Mouse (Mus musculus): ENCODE results near the gene Gm49361. TPM values are rescaled to one million over a fixed set of nuclear protein-coding genes. Genes with fewer than 3 reads are reported as not detected.

The Gm49361 gene
- polyA plus RNA-seq, 1 experiment = 4.2 TPM

DNA sequence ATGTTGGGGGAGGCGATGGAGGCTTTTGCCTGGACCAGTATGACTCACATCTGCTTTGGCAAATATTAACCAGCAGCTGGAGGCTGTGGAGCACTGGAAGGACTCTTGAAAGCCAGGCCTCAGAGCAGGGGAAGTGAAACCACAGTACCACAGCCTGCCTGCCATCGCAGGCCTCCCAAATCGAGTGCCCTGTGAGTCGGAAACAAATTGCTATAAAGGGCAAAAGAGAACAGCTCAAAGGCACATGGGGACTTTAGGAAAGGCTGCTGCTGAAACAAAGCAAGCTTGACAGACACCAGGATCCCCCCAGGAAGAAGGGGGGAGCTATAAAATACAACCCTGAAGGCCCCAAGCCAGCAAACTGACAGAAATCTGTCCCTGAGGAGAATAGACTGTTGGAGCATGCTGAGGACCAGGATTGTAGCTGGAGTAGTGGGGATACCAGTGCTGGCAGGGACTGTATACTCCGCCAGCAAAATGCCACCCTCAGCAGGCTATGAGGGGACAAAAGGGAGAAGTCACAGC lies 15.9 kb downstream of the Gm49361 start:
- no peak for TF ChIP-seq POLR2A (IDR thresholded peaks at IDR 0.05; ENCODE audit: control insufficient read depth, low read depth, low read length)
- no peak for TF ChIP-seq CTCF (IDR thresholded peaks at IDR 0.05; ENCODE audit: control insufficient read depth, insufficient read depth, insufficient replicate concordance, low read depth, low read length)
- no peaks in the 10 kb centered on the region; the same call in 1 of the 2 replicates for H3K4me1 ChIP-seq (ENCODE audit: control insufficient read depth, insufficient read depth, low read length)
- no peaks in the 10 kb centered on the region for H3K27me3 ChIP-seq (ENCODE audit: control insufficient read depth, insufficient read depth, low read length)
- H3K4me3 ChIP-seq (ENCODE audit: control insufficient read depth, low read depth, low read length) = no peak overlapping the region
- H3K36me3 ChIP-seq (ENCODE audit: control insufficient read depth, insufficient read depth, low read length) = no peaks in the 10 kb centered on the region
- H3K27ac ChIP-seq (ENCODE audit: control insufficient read depth, insufficient read depth, low read depth, low read length) = no peak overlapping the region

DNA sequence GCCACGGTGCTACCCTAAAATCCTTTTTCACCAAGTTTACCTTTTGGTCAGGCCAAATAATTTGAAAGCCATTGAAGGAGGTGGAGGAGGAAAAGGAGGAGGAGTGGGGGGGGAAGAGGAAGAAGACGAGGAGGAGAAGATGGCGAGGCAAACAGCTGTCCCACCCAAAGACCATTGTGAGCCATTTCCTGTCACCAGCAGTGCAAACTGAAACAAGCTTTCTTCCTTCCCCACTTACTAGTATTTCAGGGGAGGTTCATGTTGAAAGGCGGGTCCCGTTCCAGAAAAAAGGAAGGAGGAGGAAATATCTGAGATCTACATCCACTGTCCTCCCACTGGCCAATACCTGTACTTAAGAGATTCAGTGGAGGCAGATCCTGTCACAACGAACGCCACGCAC lies 16.5 kb downstream of the Gm49361 start:
- Histone ChIP-seq H3K27me3 (ENCODE audit: control insufficient read depth, insufficient read depth, low read length) (no peaks in the 10 kb centered on the region), H3K27ac (ENCODE audit: control insufficient read depth, insufficient read depth, low read depth, low read length) (no peak overlapping the region), H3K4me3 (ENCODE audit: control insufficient read depth, low read depth, low read length) (no peak overlapping the region), H3K36me3 (ENCODE audit: control insufficient read depth, insufficient read depth, low read length) (no peaks in the 10 kb centered on the region), H3K4me1 (ENCODE audit: control insufficient read depth, insufficient read depth, low read length) (no peaks in the 10 kb centered on the region; the same call in 1 of the 2 replicates)
- TF ChIP-seq POLR2A (IDR thresholded peaks at IDR 0.05; ENCODE audit: control insufficient read depth, low read depth, low read length) (no peak), CTCF (IDR thresholded peaks at IDR 0.05; ENCODE audit: control insufficient read depth, insufficient read depth, insufficient replicate concordance, low read depth, low read length) (no peak)

DNA sequence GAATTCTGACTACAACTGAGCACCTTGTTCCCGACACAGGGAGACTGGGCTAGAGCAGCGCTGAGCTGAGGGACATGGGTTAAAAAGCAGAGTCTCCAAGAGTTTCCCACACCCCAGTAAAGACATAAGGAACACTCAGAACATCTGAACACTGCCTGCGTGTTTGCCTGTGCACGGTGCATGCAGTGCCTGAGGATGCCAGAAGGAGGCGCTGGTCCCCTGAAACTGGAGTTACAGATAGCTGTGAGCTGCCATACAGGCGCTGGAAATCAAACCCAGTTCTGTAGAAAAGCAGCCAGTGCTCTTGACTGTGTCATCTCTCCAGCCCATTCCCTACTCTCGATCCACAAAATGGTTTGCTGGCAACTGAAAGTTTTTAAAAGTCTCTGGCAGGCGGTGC lies 19.7 kb downstream of the Gm49361 start:
- H3K4me3 ChIP-seq (ENCODE audit: control insufficient read depth, low read depth, low read length) = no peak overlapping the region
- H3K4me1 ChIP-seq (ENCODE audit: control insufficient read depth, insufficient read depth, low read length) = no peaks in the 10 kb centered on the region; the same call in 1 of the 2 replicates
- H3K27ac ChIP-seq (ENCODE audit: control insufficient read depth, insufficient read depth, low read depth, low read length) = no peak overlapping the region
- H3K36me3 ChIP-seq (ENCODE audit: control insufficient read depth, insufficient read depth, low read length) = no peaks in the 10 kb centered on the region
- no peaks in the 10 kb centered on the region for H3K27me3 ChIP-seq (ENCODE audit: control insufficient read depth, insufficient read depth, low read length)
- TF ChIP-seq POLR2A (IDR thresholded peaks at IDR 0.05; ENCODE audit: control insufficient read depth, low read depth, low read length) = no peak
- peak; percentile 80; the same call in 1 of the 2 replicates for TF ChIP-seq CTCF (IDR thresholded peaks at IDR 0.05; ENCODE audit: control insufficient read depth, insufficient read depth, insufficient replicate concordance, low read depth, low read length)

DNA sequence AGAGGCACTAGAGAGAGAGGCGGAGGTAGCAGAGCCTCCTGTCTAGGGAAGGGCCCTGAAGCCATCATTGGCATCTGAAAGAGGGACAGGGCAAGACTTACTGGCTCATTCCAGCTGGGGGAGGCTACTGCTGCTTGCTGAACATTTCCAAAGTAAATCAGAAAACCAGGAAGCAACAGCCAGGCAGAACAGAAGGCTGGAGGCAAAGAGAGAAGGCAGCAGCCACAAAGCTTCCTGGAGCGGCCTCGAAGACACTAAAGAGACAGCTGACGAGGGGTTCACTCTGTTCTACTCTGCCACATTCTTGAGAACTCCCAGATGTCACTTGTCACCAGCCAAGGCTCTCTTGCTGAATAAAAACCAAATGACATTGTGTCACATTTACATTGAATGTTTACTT lies 21.4 kb downstream of the Gm49361 start:
- no peak overlapping the region for H3K27ac ChIP-seq (ENCODE audit: control insufficient read depth, insufficient read depth, low read depth, low read length)
- no peaks in the 10 kb centered on the region for H3K36me3 ChIP-seq (ENCODE audit: control insufficient read depth, insufficient read depth, low read length)
- no peaks in the 10 kb centered on the region for H3K27me3 ChIP-seq (ENCODE audit: control insufficient read depth, insufficient read depth, low read length)

DNA sequence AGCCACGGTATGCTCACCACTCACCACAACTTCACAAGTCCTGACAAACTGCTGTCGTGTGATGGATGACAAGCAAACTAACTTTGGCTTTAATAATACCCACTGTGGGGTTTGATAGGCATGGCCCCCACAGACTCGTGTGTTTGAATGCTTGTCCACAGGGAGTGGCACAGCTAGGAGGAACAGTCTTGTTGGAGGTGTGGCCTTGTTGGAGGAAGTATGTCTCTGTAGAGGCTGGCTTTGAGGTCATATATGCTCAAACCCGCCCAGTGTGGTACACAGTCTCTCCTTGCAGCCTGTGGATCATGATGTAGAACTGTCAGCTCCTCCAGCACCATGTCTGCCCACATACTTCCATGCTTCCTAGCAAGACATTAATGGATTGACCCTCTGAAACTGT lies 27.7 kb downstream of the Gm49361 start:
- 0 out of 2 replicates have a peak, but pooled peaks cover 2% of the 10 kb centered on the region for H3K4me1 ChIP-seq (ENCODE audit: control insufficient read depth, insufficient read depth, low read length)
- H3K27ac ChIP-seq (ENCODE audit: control insufficient read depth, insufficient read depth, low read depth, low read length) = no peak overlapping the region
- H3K36me3 ChIP-seq (ENCODE audit: control insufficient read depth, insufficient read depth, low read length) = no peaks in the 10 kb centered on the region
- no peak overlapping the region for H3K4me3 ChIP-seq (ENCODE audit: control insufficient read depth, low read depth, low read length)
- no peak for TF ChIP-seq CTCF (IDR thresholded peaks at IDR 0.05; ENCODE audit: control insufficient read depth, insufficient read depth, insufficient replicate concordance, low read depth, low read length)
- no peak for TF ChIP-seq POLR2A (IDR thresholded peaks at IDR 0.05; ENCODE audit: control insufficient read depth, low read depth, low read length)
- H3K27me3 ChIP-seq (ENCODE audit: control insufficient read depth, insufficient read depth, low read length) = no peaks in the 10 kb centered on the region

More for the DNA sequence above, 21.4 kb downstream of the Gm49361 start:
- TF ChIP-seq POLR2A (IDR thresholded peaks at IDR 0.05; ENCODE audit: control insufficient read depth, low read depth, low read length) = no peak
- TF ChIP-seq CTCF (IDR thresholded peaks at IDR 0.05; ENCODE audit: control insufficient read depth, insufficient read depth, insufficient replicate concordance, low read depth, low read length) = no peak
- H3K4me1 ChIP-seq (ENCODE audit: control insufficient read depth, insufficient read depth, low read length) = no peaks in the 10 kb centered on the region
- no peak overlapping the region for H3K4me3 ChIP-seq (ENCODE audit: control insufficient read depth, low read depth, low read length)

DNA sequence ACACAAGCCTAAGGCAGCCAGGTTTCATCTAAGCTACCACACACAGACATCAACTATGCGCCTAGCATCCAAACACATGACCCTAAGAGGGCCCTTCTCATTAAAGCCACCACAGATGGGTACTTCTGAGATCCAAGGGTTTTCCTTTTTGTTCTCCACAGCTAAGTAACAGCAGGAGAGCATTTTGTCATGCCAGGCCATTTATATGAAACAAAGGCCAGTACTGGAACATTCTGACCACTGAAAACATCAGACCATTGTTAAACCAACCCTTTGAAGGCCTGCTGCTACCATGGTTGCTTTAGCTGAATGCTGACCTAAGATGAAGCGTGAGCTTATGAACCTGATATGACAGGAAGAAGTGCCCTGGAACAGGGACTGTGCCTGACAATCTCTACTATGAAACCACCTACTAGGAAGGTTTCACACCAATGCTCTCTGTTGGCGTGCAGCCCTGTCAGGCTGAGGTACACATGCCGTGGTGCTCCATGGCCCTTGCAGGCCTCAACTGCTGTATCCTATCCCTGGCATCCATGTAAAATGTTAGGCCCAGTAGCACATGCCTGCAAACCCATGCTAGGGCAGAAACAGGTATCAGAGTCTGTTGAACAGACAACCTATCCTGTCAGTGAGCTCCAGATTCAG lies 29.2 kb downstream of the Gm49361 start:
- Histone ChIP-seq H3K27ac (ENCODE audit: control insufficient read depth, insufficient read depth, low read depth, low read length) (no peak overlapping the region), H3K4me3 (ENCODE audit: control insufficient read depth, low read depth, low read length) (no peak overlapping the region), H3K27me3 (ENCODE audit: control insufficient read depth, insufficient read depth, low read length) (no peaks in the 10 kb centered on the region), H3K36me3 (ENCODE audit: control insufficient read depth, insufficient read depth, low read length) (no peaks in the 10 kb centered on the region), H3K4me1 (ENCODE audit: control insufficient read depth, insufficient read depth, low read length) (0 out of 2 replicates have a peak, but pooled peaks cover 2% of the 10 kb centered on the region)
- TF ChIP-seq POLR2A (IDR thresholded peaks at IDR 0.05; ENCODE audit: control insufficient read depth, low read depth, low read length) (no peak), CTCF (IDR thresholded peaks at IDR 0.05; ENCODE audit: control insufficient read depth, insufficient read depth, insufficient replicate concordance, low read depth, low read length) (no peak)

DNA sequence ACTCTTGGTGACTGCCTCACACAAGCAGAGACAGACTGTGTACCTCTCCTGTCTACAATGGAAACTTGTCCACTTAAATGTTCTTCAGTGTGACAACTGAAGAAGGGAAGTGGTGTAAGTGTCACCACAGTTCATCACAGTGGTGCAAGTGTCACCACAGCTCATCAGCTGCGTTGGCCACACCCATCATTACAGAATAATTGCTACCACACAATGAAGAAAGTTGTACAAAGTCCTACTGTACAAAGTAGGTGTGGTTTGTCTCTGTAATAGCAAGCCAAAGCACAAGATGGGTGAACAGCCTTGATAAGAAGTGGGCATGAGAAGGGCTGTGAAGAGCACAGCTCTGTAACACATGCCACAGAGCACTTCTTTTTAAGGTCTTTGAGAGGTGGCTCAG lies 33.0 kb downstream of the Gm49361 start:
- Histone ChIP-seq H3K27ac (ENCODE audit: control insufficient read depth, insufficient read depth, low read depth, low read length) (no peak overlapping the region), H3K4me1 (ENCODE audit: control insufficient read depth, insufficient read depth, low read length) (0 out of 2 replicates have a peak, but pooled peaks cover 2% of the 10 kb centered on the region), H3K27me3 (ENCODE audit: control insufficient read depth, insufficient read depth, low read length) (no peaks in the 10 kb centered on the region), H3K4me3 (ENCODE audit: control insufficient read depth, low read depth, low read length) (peak overlapping the region; percentile 26; the same call in 1 of the 2 replicates), H3K36me3 (ENCODE audit: control insufficient read depth, insufficient read depth, low read length) (no peaks in the 10 kb centered on the region)
- TF ChIP-seq POLR2A (IDR thresholded peaks at IDR 0.05; ENCODE audit: control insufficient read depth, low read depth, low read length) (no peak), CTCF (IDR thresholded peaks at IDR 0.05; ENCODE audit: control insufficient read depth, insufficient read depth, insufficient replicate concordance, low read depth, low read length) (no peak)
